Mouse (Mus musculus) testis, adult 2 months (tissue): ENCODE results near the gene Chst11.

Experiments
- CTCF ChIP-seq: fragments of 200-500 bp; IDR thresholded peaks from 2 replicates; pipeline ENCODE4 v1.5.1; 2012; ENCODE audit warnings: low read depth, mild to moderate bottlenecking, inconsistent platforms, low read length, moderate library complexity; ENCODE audit not compliant: control insufficient read depth, insufficient read depth, insufficient replicate concordance
- POLR2A ChIP-seq: fragments of 200-500 bp; IDR thresholded peaks from 2 replicates; pipeline ENCODE4 v1.6.1; 2012; ENCODE audit warnings: low read depth, mild to moderate bottlenecking, inconsistent platforms, low read length, moderate library complexity; ENCODE audit not compliant: control insufficient read depth

DNA sequence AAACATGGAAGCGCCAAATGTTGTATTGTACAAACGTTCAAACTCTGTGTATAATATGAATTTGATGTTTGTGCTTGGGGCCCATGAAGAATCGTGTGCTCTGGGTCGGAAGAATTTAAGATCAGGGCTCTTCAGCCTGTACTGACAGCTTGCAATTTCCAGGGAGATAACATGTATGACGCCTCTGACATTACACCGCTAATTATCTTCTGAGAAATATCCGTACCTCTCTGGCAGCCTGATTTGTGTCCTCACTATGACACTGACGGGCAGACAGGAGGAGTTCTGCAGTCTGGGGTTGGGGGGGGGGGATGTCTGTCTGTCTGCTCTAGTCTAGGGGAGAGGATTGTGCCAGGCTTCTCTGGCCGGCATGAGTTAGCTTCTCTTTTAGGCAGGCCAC, 56.6 kb downstream of the Chst11 start:
- no peak for TF ChIP-seq CTCF
- no peak for TF ChIP-seq POLR2A
